Mouse (Mus musculus) neural tube, embryonic 15.5 days (tissue): Measurements from ENCODE around the gene Fam110c. TPM values are rescaled to one million over a fixed set of nuclear protein-coding genes. Genes with fewer than 3 reads are reported as not detected.

ENCODE experiments used
- ATAC-seq: fragments of 200-750 bp; cut with Nextera tagmentation; 2 replicates; pipeline ENCODE4 v1.8.0; 2017; ENCODE audit warnings: mild to moderate bottlenecking, moderate TSS enrichment, moderate library complexity; ENCODE audit not compliant: low FRiP score
- H3K27ac ChIP-seq: fragments of 300-500 bp; sonication (generic); replicated peaks from 2 replicates; pipeline ENCODE4 v1.5.1; 2015; ENCODE audit warnings: mild to moderate bottlenecking, inconsistent platforms
- H3K27me3 ChIP-seq: fragments of 300-500 bp; sonication (generic); replicated peaks from 2 replicates; pipeline ENCODE4 v1.6.1; 2015; ENCODE audit warnings: inconsistent platforms
- H3K36me3 ChIP-seq: fragments of 300-500 bp; sonication (generic); 2 replicates; pipeline ENCODE4 v1.6.1; 2015; ENCODE audit warnings: inconsistent platforms
- H3K4me1 ChIP-seq: fragments of 300-500 bp; sonication (generic); 2 replicates; pipeline ENCODE4 v1.6.1; 2015; ENCODE audit warnings: inconsistent platforms
- H3K4me2 ChIP-seq: fragments of 300-500 bp; sonication (generic); 2 replicates; pipeline ENCODE4 v1.6.1; 2015; ENCODE audit warnings: inconsistent platforms, mild to moderate bottlenecking, moderate library complexity
- H3K4me3 ChIP-seq: fragments of 300-500 bp; sonication (generic); replicated peaks from 2 replicates; pipeline ENCODE4 v1.5.1; 2015; ENCODE audit warnings: mild to moderate bottlenecking, inconsistent platforms
- H3K9ac ChIP-seq: fragments of 300-500 bp; sonication (generic); replicated peaks from 2 replicates; pipeline ENCODE4 v1.6.1; 2015; ENCODE audit warnings: mild to moderate bottlenecking, inconsistent platforms
- H3K9me3 ChIP-seq: fragments of 300-500 bp; sonication (generic); replicated peaks from 2 replicates; pipeline ENCODE4 v1.6.1; 2016; ENCODE audit warnings: inconsistent platforms
- WGBS: fragments of 180-500 bp; shearing (Covaris S2); methylation state at CpG from one replicate; pipeline ENCODE4 v1.1.7; 2015; ENCODE audit warnings: mixed read lengths; 5-methylcytosine and 5-hydroxymethylcytosine counted together
- polyA plus RNA-seq: library from polyadenylated mRNA; unstranded; fragments of >200 nt; fragmentation: Nextera tagmentation; extraction: Ambion mirVana; gene quantifications from 2 replicates; pipeline ENCODE4 v1.2.1, GENCODE M21; 2015

Gene Fam110c
- polyA plus RNA-seq, 1 experiment from 2014 or later, result 0.06 TPM

GRCm38 (mm10) chr12:31120535-31120934 is 46.9 kb downstream of the Fam110c start:
- ATAC-seq, result no peak
- whole genome bisulfite sequencing, result 84% methylated on average over 5 of the region's 5 CpGs

GRCm38 (mm10) chr12:31122892-31123622 is 49.4 kb downstream of the Fam110c start:
- no peak overlapping the region for H3K4me3 ChIP-seq
- H3K9ac ChIP-seq, result no peak overlapping the region
- H3K4me2 ChIP-seq, result no peak overlapping the region
- no peaks in the 10 kb centered on the region for H3K36me3 ChIP-seq
- no peaks in the 10 kb centered on the region for H3K4me1 ChIP-seq
- H3K27me3 ChIP-seq, result no peaks in the 10 kb centered on the region
- H3K9me3 ChIP-seq, result no peaks in the 10 kb centered on the region
- ATAC-seq, result no peak
- H3K27ac ChIP-seq, result no peak overlapping the region
- WGBS, result 70% methylated on average over 6 of the region's 6 CpGs

More at GRCm38 (mm10) chr12:31120535-31120934, 46.9 kb downstream of the Fam110c start:
- Histone ChIP-seq H3K9ac (no peak overlapping the region), H3K4me2 (no peak overlapping the region), H3K4me1 (no peaks in the 10 kb centered on the region), H3K27me3 (no peaks in the 10 kb centered on the region), H3K27ac (no peak overlapping the region), H3K9me3 (no peaks in the 10 kb centered on the region), H3K36me3 (no peaks in the 10 kb centered on the region), H3K4me3 (no peak overlapping the region)

GRCm38 (mm10) chr12:31126071-31126470 is 52.4 kb downstream of the Fam110c start:
- Histone ChIP-seq H3K9me3 (no peaks in the 10 kb centered on the region), H3K4me3 (no peak overlapping the region), H3K4me2 (no peak overlapping the region), H3K4me1 (no peaks in the 10 kb centered on the region), H3K9ac (no peak overlapping the region), H3K27ac (no peak overlapping the region), H3K27me3 (no peaks in the 10 kb centered on the region), H3K36me3 (no peaks in the 10 kb centered on the region)
- 24% methylated on average over 1 of the region's 1 CpGs for WGBS
- ATAC-seq, result no peak

DNA sequence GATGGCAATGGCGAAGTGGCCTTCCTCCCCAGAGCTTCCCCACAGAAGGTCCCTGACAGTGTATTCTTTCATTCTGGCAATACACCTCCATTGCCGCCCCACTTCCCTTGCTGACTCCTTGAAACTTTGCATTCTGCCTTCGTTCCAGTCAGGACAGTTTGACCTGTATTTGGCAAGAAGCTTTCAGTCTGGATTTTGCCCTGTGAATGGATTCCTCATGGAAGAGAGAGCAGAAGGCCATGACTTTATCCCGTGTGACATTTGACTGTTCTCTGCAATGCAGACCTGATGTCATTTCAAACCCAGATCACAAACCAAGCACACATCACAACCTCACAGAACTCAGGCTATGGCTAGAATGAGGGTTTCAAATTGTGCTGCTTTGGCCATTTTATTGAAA is 55.9 kb downstream of the Fam110c start:
- ATAC-seq, result no peak
- 88% methylated on average over 4 of the region's 4 CpGs for WGBS
- H3K9ac ChIP-seq, result no peak overlapping the region

More for the DNA sequence above, 55.9 kb downstream of the Fam110c start:
- Histone ChIP-seq H3K27ac (no peak overlapping the region), H3K4me1 (no peaks in the 10 kb centered on the region), H3K4me2 (no peak overlapping the region), H3K36me3 (no peaks in the 10 kb centered on the region), H3K9me3 (no peaks in the 10 kb centered on the region), H3K4me3 (no peak overlapping the region), H3K27me3 (no peaks in the 10 kb centered on the region)

Other genes starting within 250 kb of the Fam110c start
- 1.6 and 1.7 TPM in 2 replicates for gene Alkal2, start 189.5 kb upstream of the Fam110c start, polyA plus RNA-seq
- gene Acp1, start 162.3 kb upstream of the Fam110c start, polyA plus RNA-seq, result 100 and 114 TPM in 2 replicates
- 44.7 and 48.6 TPM in 2 replicates for gene Sh3yl1, start 162.2 kb upstream of the Fam110c start, polyA plus RNA-seq
- gene Gm6993, start 166.9 kb downstream of the Fam110c start, polyA plus RNA-seq, result not detected in 2 replicates
- 17.4 and 29.1 TPM in 2 replicates for gene Lamb1, start 191.4 kb downstream of the Fam110c start, polyA plus RNA-seq